19 mouse cellular contexts compared by ENCODE assay signal in the genomic region with DNA sequence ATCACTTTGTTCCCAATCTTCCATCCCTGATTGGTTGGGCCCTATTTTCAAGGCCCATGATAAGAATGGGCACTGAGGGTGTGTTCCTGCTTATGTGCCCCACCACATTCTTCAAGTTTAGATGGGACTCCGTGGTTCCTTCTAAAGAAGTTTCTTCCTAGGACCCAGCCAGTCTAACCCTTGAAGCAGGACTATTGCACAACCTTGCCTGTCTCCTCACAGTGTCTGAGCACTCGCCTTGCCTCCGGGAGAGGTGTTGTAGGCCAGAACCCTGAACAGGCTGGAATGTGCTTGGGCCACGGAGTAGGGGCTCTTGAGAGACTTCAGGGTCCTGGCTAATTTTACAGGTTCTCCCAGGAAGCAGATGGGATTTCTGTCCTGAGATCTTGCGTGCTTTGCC. TPM values are rescaled to one million over a fixed set of nuclear protein-coding genes. Genes with fewer than 3 reads are reported as not detected.
"Had no signal": no experiment of that assay in that cellular context is flagged by ENCODE, and none has a peak within 500 bp of the region (broad histone marks: within the 10 kb centered on the region; RNA-seq: fewer than 3 reads in every experiment).

No protein-coding gene starts in this region.

- ATAC-seq: intestine, postnatal 0 days had no signal

- DNase-seq: kidney, adult 8-10 months; kidney, postnatal 36 days; layer of hippocampus, adult 9-11 months; layer of hippocampus, postnatal 36 days; lung, adult 2 months; lung, postnatal 10 days; right cerebral cortex, adult 18-20 months; right cerebral cortex, postnatal 25 days; thymus, adult 18-20 months; thymus, postnatal 14 days had no signal

- H3K36me3 ChIP-seq: liver, embryonic 15.5 days had no signal

- H3K9me3 ChIP-seq: limb, embryonic 13.5 days; liver, embryonic 15.5 days; megakaryocyte, embryonic 14.5 days; midbrain, embryonic 12.5 days had no signal

- H3K4me2 ChIP-seq: liver, embryonic 11.5 days; liver, embryonic 15.5 days; midbrain, embryonic 12.5 days had no signal

- H3K27ac ChIP-seq: limb, embryonic 13.5 days; liver, embryonic 15.5 days; macrophage; midbrain, embryonic 12.5 days had no signal

- H3K9ac ChIP-seq: limb, embryonic 13.5 days; liver, embryonic 15.5 days; midbrain, embryonic 12.5 days had no signal

- H3K4me3 ChIP-seq: limb, embryonic 13.5 days; liver, embryonic 15.5 days; megakaryocyte, embryonic 14.5 days; midbrain, embryonic 12.5 days had no signal

RNA-seq across cellular contexts. Expression of gene Nr0b2, which starts 49.9 kb away (rescaled TPM):
- polyA plus RNA-seq: macrophage; midbrain, embryonic 12.5 days; midbrain, postnatal 0 days; neural tube, embryonic 14.5 days had no signal
